Mouse (Mus musculus) neural tube, embryonic 11.5 days (tissue): ENCODE data around the gene Tmem108. TPM values are rescaled to one million over a fixed set of nuclear protein-coding genes. Genes with fewer than 3 reads are reported as not detected.

Experiments used
- ATAC-seq: fragments of 200-750 bp; cut with Nextera tagmentation; 2 replicates; pipeline ENCODE4 v1.8.0; 2017; ENCODE audit warnings: moderate number of reproducible peaks, mild to moderate bottlenecking, moderate TSS enrichment, moderate library complexity; ENCODE audit not compliant: insufficient read depth, low FRiP score, low TSS enrichment
- DNase-seq: peaks from one replicate; pipeline ENCODE4 v3.0.0-alpha.2; 2015; ENCODE audit warnings: low spot score
- H3K27ac ChIP-seq: fragments of 300-500 bp; sonication (generic); 2 replicates; pipeline ENCODE4 v1.5.1; 2014; ENCODE audit warnings: low read depth, mild to moderate bottlenecking, low read length
- H3K27me3 ChIP-seq: fragments of 300-500 bp; sonication (generic); 2 replicates; pipeline ENCODE4 v1.6.1; 2014; ENCODE audit warnings: mild to moderate bottlenecking, low read length, mixed read lengths; ENCODE audit not compliant: control insufficient read depth, insufficient read depth
- H3K36me3 ChIP-seq: fragments of 300-500 bp; sonication (generic); 2 replicates; pipeline ENCODE4 v1.6.1; 2014; ENCODE audit warnings: mild to moderate bottlenecking, low read length, moderate library complexity, mixed read lengths; ENCODE audit not compliant: control insufficient read depth, insufficient read depth
- H3K4me1 ChIP-seq: fragments of 300-500 bp; sonication (generic); 2 replicates; pipeline ENCODE4 v1.6.1; 2014; ENCODE audit warnings: low read length, mixed read lengths; ENCODE audit not compliant: control insufficient read depth, insufficient read depth
- H3K4me2 ChIP-seq: fragments of 300-500 bp; sonication (generic); 2 replicates; pipeline ENCODE4 v1.6.1; 2014; ENCODE audit warnings: low read depth, mild to moderate bottlenecking, moderate library complexity
- H3K4me3 ChIP-seq: fragments of 300-500 bp; sonication (generic); 2 replicates; pipeline ENCODE4 v1.5.1; 2014; ENCODE audit warnings: low read depth, low read length
- H3K9ac ChIP-seq: fragments of 300-500 bp; sonication (generic); 2 replicates; pipeline ENCODE4 v1.6.1; 2014; ENCODE audit warnings: mild to moderate bottlenecking, low read length
- H3K9me3 ChIP-seq: fragments of 300-500 bp; sonication (generic); 2 replicates; pipeline ENCODE4 v1.6.1; 2016; ENCODE audit warnings: low read length; ENCODE audit not compliant: control insufficient read depth
- WGBS: fragments of 180-500 bp; shearing (Covaris S2); extraction: QIAGEN DNeasy Blood & Tissue Kit; methylation state at CpG from one replicate; pipeline ENCODE4 v1.1.7; 2014; 5-methylcytosine and 5-hydroxymethylcytosine counted together
- polyA plus RNA-seq: library from polyadenylated mRNA; unstranded; fragments of >200 nt; fragmentation: Nextera tagmentation; extraction: Ambion mirVana; gene quantifications from 2 replicates; pipeline ENCODE4 v1.2.1, GENCODE M21; 2014

Gene Tmem108
- polyA plus RNA-seq, 1 experiment from 2014 or later = 19.9 TPM

- Histone ChIP-seq H3K9me3 (no peaks in the 10 kb centered on the region), H3K4me3 (no peak overlapping the region), H3K36me3 (no peaks in the 10 kb centered on the region), H3K4me1 (peaks cover 6% of the 10 kb centered on the region), H3K27ac (no peak overlapping the region), H3K4me2 (no peak overlapping the region), H3K27me3 (no peaks in the 10 kb centered on the region), H3K9ac (no peak overlapping the region)
- ATAC-seq (no peak), DNase-seq (no peak)
- WGBS = 91% methylated on average over 4 of the region's 4 CpGs
Observed at GRCm38 (mm10) chr9:103591962-103592361, 169.7 kb downstream of the Tmem108 start.

GRCm38 (mm10) chr9:103590801-103591200, 170.8 kb downstream of the Tmem108 start:
- DNase-seq (no peak), ATAC-seq (no peak)
- H3K9me3 ChIP-seq = no peaks in the 10 kb centered on the region
- H3K4me2 ChIP-seq = no peak overlapping the region
- WGBS = 92% methylated on average over 5 of the region's 5 CpGs
- no peaks in the 10 kb centered on the region for H3K36me3 ChIP-seq
- H3K4me1 ChIP-seq = peaks cover 6% of the 10 kb centered on the region
- no peak overlapping the region for H3K27ac ChIP-seq
- no peak overlapping the region for H3K4me3 ChIP-seq
- no peaks in the 10 kb centered on the region for H3K27me3 ChIP-seq
- no peak overlapping the region for H3K9ac ChIP-seq

GRCm38 (mm10) chr9:103584865-103585264, 176.8 kb downstream of the Tmem108 start:
- H3K4me2 ChIP-seq = no peak overlapping the region
- H3K27ac ChIP-seq = no peak overlapping the region
- DNase-seq (no peak), ATAC-seq (no peak)
- whole genome bisulfite sequencing = 84% methylated on average over 4 of the region's 4 CpGs
- no peaks in the 10 kb centered on the region for H3K36me3 ChIP-seq
- no peak overlapping the region for H3K4me3 ChIP-seq
- H3K9me3 ChIP-seq = no peaks in the 10 kb centered on the region
- no peaks in the 10 kb centered on the region for H3K27me3 ChIP-seq
- no peaks in the 10 kb centered on the region; the same call in 1 of the 2 replicates for H3K4me1 ChIP-seq
- H3K9ac ChIP-seq = no peak overlapping the region

- Histone ChIP-seq H3K36me3 (no peaks in the 10 kb centered on the region), H3K27ac (no peak overlapping the region), H3K9me3 (no peaks in the 10 kb centered on the region), H3K4me3 (no peak overlapping the region), H3K4me2 (no peak overlapping the region), H3K9ac (no peak overlapping the region), H3K27me3 (no peaks in the 10 kb centered on the region), H3K4me1 (no peaks in the 10 kb centered on the region; the same call in 1 of the 2 replicates)
- no peak for DNase-seq
- WGBS = 91% methylated on average over 10 of the region's 10 CpGs
- no peak for ATAC-seq
Observed at GRCm38 (mm10) chr9:103582249-103582961, 179.2 kb downstream of the Tmem108 start.

- Histone ChIP-seq H3K27me3 (no peaks in the 10 kb centered on the region), H3K4me2 (no peak overlapping the region), H3K4me1 (no peaks in the 10 kb centered on the region; the same call in 1 of the 2 replicates), H3K27ac (no peak overlapping the region), H3K36me3 (no peaks in the 10 kb centered on the region), H3K9me3 (no peaks in the 10 kb centered on the region), H3K4me3 (no peak overlapping the region), H3K9ac (no peak overlapping the region)
- 93% methylated on average over 6 of the region's 6 CpGs for WGBS
- no peak for ATAC-seq
- no peak for DNase-seq
Observed at GRCm38 (mm10) chr9:103580621-103581020, 181.0 kb downstream of the Tmem108 start.

- 90% methylated on average over 4 of the region's 4 CpGs for WGBS
Observed at GRCm38 (mm10) chr9:103580186-103580585, 181.5 kb downstream of the Tmem108 start.

GRCm38 (mm10) chr9:103579411-103580026, 182.1 kb downstream of the Tmem108 start:
- no peak overlapping the region for H3K4me3 ChIP-seq
- no peak overlapping the region for H3K27ac ChIP-seq
- H3K4me2 ChIP-seq = no peak overlapping the region
- H3K9ac ChIP-seq = no peak overlapping the region
- DNase-seq (no peak), ATAC-seq (no peak)
- H3K9me3 ChIP-seq = no peaks in the 10 kb centered on the region
- no peaks in the 10 kb centered on the region for H3K36me3 ChIP-seq
- peaks cover 10% of the 10 kb centered on the region for H3K4me1 ChIP-seq
- WGBS = 90% methylated on average over 9 of the region's 9 CpGs
- H3K27me3 ChIP-seq = no peaks in the 10 kb centered on the region

More at GRCm38 (mm10) chr9:103580186-103580585, 181.5 kb downstream of the Tmem108 start:
- H3K4me2 ChIP-seq = no peak overlapping the region
- H3K9me3 ChIP-seq = no peaks in the 10 kb centered on the region
- H3K9ac ChIP-seq = no peak overlapping the region
- no peak overlapping the region for H3K27ac ChIP-seq
- H3K27me3 ChIP-seq = no peaks in the 10 kb centered on the region
- H3K36me3 ChIP-seq = no peaks in the 10 kb centered on the region
- DNase-seq = no peak
- no peak overlapping the region for H3K4me3 ChIP-seq
- ATAC-seq = no peak
- H3K4me1 ChIP-seq = peaks cover 4% of the 10 kb centered on the region; the same call in 1 of the 2 replicates

- peaks cover 13% of the 10 kb centered on the region for H3K4me1 ChIP-seq
- no peak overlapping the region for H3K27ac ChIP-seq
- H3K9ac ChIP-seq = no peak overlapping the region
- DNase-seq (no peak), ATAC-seq (no peak)
- 64% methylated on average over 4 of the region's 4 CpGs for WGBS
- no peaks in the 10 kb centered on the region for H3K36me3 ChIP-seq
- no peak overlapping the region for H3K4me3 ChIP-seq
- H3K4me2 ChIP-seq = no peak overlapping the region
- H3K27me3 ChIP-seq = no peaks in the 10 kb centered on the region
- no peaks in the 10 kb centered on the region for H3K9me3 ChIP-seq
Observed at GRCm38 (mm10) chr9:103577731-103578130, 183.9 kb downstream of the Tmem108 start.

- H3K27ac ChIP-seq = no peak overlapping the region
- ATAC-seq = no peak
- no peak overlapping the region for H3K4me2 ChIP-seq
- no peaks in the 10 kb centered on the region for H3K27me3 ChIP-seq
- H3K9me3 ChIP-seq = no peaks in the 10 kb centered on the region
- H3K9ac ChIP-seq = no peak overlapping the region
- H3K4me3 ChIP-seq = no peak overlapping the region
- H3K4me1 ChIP-seq = peaks cover 13% of the 10 kb centered on the region
- DNase-seq = no peak
- H3K36me3 ChIP-seq = no peaks in the 10 kb centered on the region
- 84% methylated on average over 5 of the region's 5 CpGs for WGBS
Observed at GRCm38 (mm10) chr9:103577181-103577580, 184.5 kb downstream of the Tmem108 start.
